Mouse (Mus musculus) midbrain, postnatal 0 days (tissue): Measurements from ENCODE around the gene Pde11a. TPM values are rescaled to one million over a fixed set of nuclear protein-coding genes. Genes with fewer than 3 reads are reported as not detected.

Source experiments
- ATAC-seq: fragments of 200-750 bp; cut with Nextera tagmentation; 2 replicates; pipeline ENCODE4 v1.8.0; 2017; ENCODE audit warnings: moderate number of reproducible peaks, mild to moderate bottlenecking, moderate TSS enrichment, moderate library complexity; ENCODE audit not compliant: low FRiP score
- DNase-seq: peaks from one replicate; pipeline ENCODE4 v3.0.0-alpha.2; 2015; ENCODE audit warnings: low spot score
- H3K27ac ChIP-seq: fragments of 300-500 bp; sonication (generic); 2 replicates; pipeline ENCODE4 v1.5.1; 2014; ENCODE audit warnings: low read depth, mild to moderate bottlenecking, low read length, mixed read lengths
- H3K27me3 ChIP-seq: fragments of 300-500 bp; sonication (generic); 2 replicates; pipeline ENCODE4 v1.6.1; 2014; ENCODE audit warnings: low read length, control low read depth, mixed read lengths; ENCODE audit not compliant: insufficient read depth
- H3K36me3 ChIP-seq: fragments of 300-500 bp; sonication (generic); 2 replicates; pipeline ENCODE4 v1.6.1; 2014; ENCODE audit warnings: low read length, control low read depth, mixed read lengths; ENCODE audit not compliant: insufficient read depth
- H3K4me1 ChIP-seq: fragments of 300-500 bp; sonication (generic); 2 replicates; pipeline ENCODE4 v1.6.1; 2014; ENCODE audit warnings: mild to moderate bottlenecking, control low read depth, antibody characterized with exemption, low read length, mixed read lengths; ENCODE audit not compliant: insufficient read depth
- H3K4me2 ChIP-seq: fragments of 300-500 bp; sonication (generic); 2 replicates; pipeline ENCODE4 v1.6.1; 2014; ENCODE audit warnings: low read depth, mild to moderate bottlenecking, low read length, mixed read lengths; ENCODE audit not compliant: poor library complexity, severe bottlenecking
- H3K4me3 ChIP-seq: fragments of 300-500 bp; sonication (generic); 2 replicates; pipeline ENCODE4 v1.5.1; 2014; ENCODE audit warnings: low read depth, mild to moderate bottlenecking, low read length, moderate library complexity
- H3K9ac ChIP-seq: fragments of 300-500 bp; sonication (generic); replicated peaks from 2 replicates; pipeline ENCODE4 v1.6.1; 2014; ENCODE audit warnings: mild to moderate bottlenecking, low read length, moderate library complexity, mixed read lengths; ENCODE audit not compliant: poor library complexity, severe bottlenecking
- H3K9me3 ChIP-seq: fragments of 300-500 bp; sonication (generic); 2 replicates; pipeline ENCODE4 v1.6.1; 2016; ENCODE audit warnings: low read length, control low read depth
- CTCF ChIP-seq: IDR thresholded peaks from 2 replicates; pipeline ENCODE4 v1.5.1; 2016; ENCODE audit warnings: antibody characterized with exemption, mild to moderate bottlenecking
- WGBS: fragments of 180-500 bp; shearing (Covaris S2); extraction: QIAGEN DNeasy Blood & Tissue Kit; methylation state at CpG from one replicate; pipeline ENCODE4 v1.1.7; 2014; 5-methylcytosine and 5-hydroxymethylcytosine counted together
- polyA plus RNA-seq: library from polyadenylated mRNA; unstranded; fragments of >200 nt; fragmentation: Nextera tagmentation; extraction: Ambion mirVana; gene quantifications from 2 replicates; pipeline ENCODE4 v1.2.1, GENCODE M21; 2015
- total RNA-seq: library from RNA; depleted of rRNA; stranded (reverse); fragments of >200 nt; gene quantifications from 2 replicates; pipeline ENCODE4 v1.2.3, GENCODE M21; 2014

Pde11a gene
- total and polyA plus RNA-seq, 2 experiments from 2014 or later = 0.94 to 1.1 TPM

DNA sequence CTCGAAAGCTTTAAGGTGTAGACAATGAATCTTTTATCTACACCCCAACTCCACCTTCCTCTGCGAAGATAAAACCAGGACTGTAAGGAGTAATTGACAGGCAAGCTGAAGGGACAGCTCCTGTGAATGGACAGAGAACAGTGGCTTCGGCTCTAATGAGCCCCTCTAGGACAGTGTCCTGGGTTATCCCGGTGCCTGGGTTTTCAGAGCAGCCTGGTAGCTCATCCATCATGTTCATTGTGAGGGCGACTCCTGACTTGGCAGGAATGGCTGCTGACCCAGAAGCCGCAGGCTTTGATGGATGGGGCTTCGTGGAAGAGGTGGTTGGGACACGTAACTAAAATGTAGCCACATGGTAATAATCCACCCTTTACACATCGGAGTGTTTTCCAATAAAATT lies 335.7 kb downstream of the Pde11a start:
- no peaks in the 10 kb centered on the region for H3K36me3 ChIP-seq
- H3K4me1 ChIP-seq = no peaks in the 10 kb centered on the region
- no peaks in the 10 kb centered on the region for H3K9me3 ChIP-seq
- H3K4me3 ChIP-seq = no peak overlapping the region
- DNase-seq = no peak
- no peaks in the 10 kb centered on the region for H3K27me3 ChIP-seq
- ATAC-seq = no peak
- H3K4me2 ChIP-seq = no peak overlapping the region
- H3K27ac ChIP-seq = no peak overlapping the region
- 86% methylated on average over 9 of the region's 9 CpGs for WGBS
- no peak for TF ChIP-seq CTCF
- no peak overlapping the region for H3K9ac ChIP-seq

- 47% methylated on average over 8 of the region's 8 CpGs for WGBS
- Histone ChIP-seq H3K36me3 (no peaks in the 10 kb centered on the region), H3K4me3 (no peak overlapping the region), H3K9ac (no peak overlapping the region), H3K4me1 (no peaks in the 10 kb centered on the region), H3K27ac (no peak overlapping the region), H3K27me3 (no peaks in the 10 kb centered on the region), H3K9me3 (no peaks in the 10 kb centered on the region), H3K4me2 (no peak overlapping the region)
- DNase-seq = no peak
- ATAC-seq = no peak
- TF ChIP-seq CTCF = peak; percentile 58
Observed at GRCm38 (mm10) chr2:76001392-76001791, 337.2 kb downstream of the Pde11a start.

GRCm38 (mm10) chr2:75999636-76000035 lies 338.9 kb downstream of the Pde11a start:
- no peak overlapping the region for H3K4me2 ChIP-seq

GRCm38 (mm10) chr2:75998692-75999091 lies 339.9 kb downstream of the Pde11a start:
- H3K4me3 ChIP-seq = no peak overlapping the region
- peak; percentile 51 for DNase-seq
- no peaks in the 10 kb centered on the region for H3K4me1 ChIP-seq
- TF ChIP-seq CTCF = no peak
- no peaks in the 10 kb centered on the region for H3K27me3 ChIP-seq
- no peak overlapping the region for H3K9ac ChIP-seq
- 47% methylated on average over 8 of the region's 8 CpGs for WGBS
- H3K36me3 ChIP-seq = no peaks in the 10 kb centered on the region
- no peak overlapping the region for H3K4me2 ChIP-seq
- H3K9me3 ChIP-seq = no peaks in the 10 kb centered on the region
- ATAC-seq = no peak
- H3K27ac ChIP-seq = no peak overlapping the region

More at GRCm38 (mm10) chr2:75999636-76000035, 338.9 kb downstream of the Pde11a start:
- no peaks in the 10 kb centered on the region for H3K4me1 ChIP-seq
- 77% methylated on average over 12 of the region's 12 CpGs for WGBS
- no peaks in the 10 kb centered on the region for H3K9me3 ChIP-seq
- H3K9ac ChIP-seq = no peak overlapping the region
- H3K36me3 ChIP-seq = no peaks in the 10 kb centered on the region
- ATAC-seq = no peak
- no peak for DNase-seq
- H3K27me3 ChIP-seq = no peaks in the 10 kb centered on the region
- TF ChIP-seq CTCF = no peak
- H3K4me3 ChIP-seq = no peak overlapping the region
- H3K27ac ChIP-seq = no peak overlapping the region

- no peak overlapping the region for H3K9ac ChIP-seq
- H3K27ac ChIP-seq = no peak overlapping the region
- H3K4me2 ChIP-seq = no peak overlapping the region
- H3K4me3 ChIP-seq = no peak overlapping the region
- no peaks in the 10 kb centered on the region for H3K27me3 ChIP-seq
- 71% methylated on average over 12 of the region's 12 CpGs for WGBS
- TF ChIP-seq CTCF = no peak
- H3K36me3 ChIP-seq = no peaks in the 10 kb centered on the region
- H3K9me3 ChIP-seq = no peaks in the 10 kb centered on the region
- DNase-seq = no peak
- H3K4me1 ChIP-seq = no peaks in the 10 kb centered on the region
- no peak for ATAC-seq
Observed at GRCm38 (mm10) chr2:75997726-75998125, 340.8 kb downstream of the Pde11a start.

- H3K4me1 ChIP-seq = no peaks in the 10 kb centered on the region
- H3K9ac ChIP-seq = no peak overlapping the region
- no peak for DNase-seq
- 96% methylated on average over 11 of the region's 11 CpGs for WGBS
- no peaks in the 10 kb centered on the region for H3K36me3 ChIP-seq
- H3K27me3 ChIP-seq = no peaks in the 10 kb centered on the region
- no peak overlapping the region for H3K27ac ChIP-seq
- no peak overlapping the region for H3K4me3 ChIP-seq
- ATAC-seq = no peak
- no peaks in the 10 kb centered on the region for H3K9me3 ChIP-seq
- TF ChIP-seq CTCF = no peak
- no peak overlapping the region for H3K4me2 ChIP-seq
Observed at GRCm38 (mm10) chr2:75994841-75995240, 343.7 kb downstream of the Pde11a start.
